Mouse (Mus musculus): ENCODE results near the gene Myoz1. TPM values are rescaled to one million over a fixed set of nuclear protein-coding genes. Genes with fewer than 3 reads are reported as not detected.

Gene Myoz1
- polyA plus RNA-seq, 1 experiment from 2014 or later = not detected

DNA sequence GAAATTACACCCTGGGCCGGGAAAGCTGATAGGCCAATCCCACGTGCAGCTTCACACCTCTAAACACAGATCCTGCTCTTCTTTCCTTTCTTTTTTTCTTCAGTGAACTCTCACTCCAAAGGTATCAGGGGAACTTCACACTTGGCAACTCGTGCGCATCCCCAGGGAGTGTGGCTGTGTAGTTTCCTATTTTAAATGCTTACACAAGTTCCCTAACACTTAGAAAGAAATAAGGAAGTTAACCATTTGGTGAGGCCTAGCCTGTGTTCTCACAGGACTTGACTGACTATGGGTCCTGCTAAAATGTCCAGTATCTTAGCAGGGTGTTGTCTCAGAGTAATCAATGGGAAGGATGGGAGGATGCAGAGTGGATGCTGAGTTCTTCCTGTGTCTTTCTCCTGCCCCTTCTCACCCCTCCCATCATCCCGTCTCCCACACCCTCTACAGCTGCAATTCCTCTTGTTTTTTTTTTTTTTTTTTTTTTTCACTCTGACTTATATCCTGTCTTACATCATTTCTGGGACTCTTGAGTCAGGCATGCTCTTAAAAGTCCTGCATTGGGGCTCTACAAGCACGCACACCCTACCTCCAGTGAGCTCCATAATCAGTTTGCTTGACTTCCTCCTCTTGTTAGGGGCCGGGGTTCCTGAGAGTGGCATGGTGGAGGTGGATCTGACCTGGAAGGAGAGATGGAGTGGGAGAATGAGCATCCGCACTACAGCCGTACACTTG lies 1.5 kb downstream of the Myoz1 start:
- no peaks in the 10 kb centered on the region for H3K36me3 ChIP-seq (ENCODE audit: control insufficient read depth, insufficient read depth, low read length)
- no peaks in the 10 kb centered on the region for H3K9me3 ChIP-seq (ENCODE audit: control insufficient read depth, low read length)
- no peak overlapping the region for H3K27ac ChIP-seq (ENCODE audit: low read depth, low read length)
- 85% methylated on average over 9 of the region's 9 CpGs for WGBS
- H3K4me3 ChIP-seq (ENCODE audit: low read depth, low read length) = no peak overlapping the region
- H3K27me3 ChIP-seq (ENCODE audit: control insufficient read depth, insufficient read depth, low read length) = no peaks in the 10 kb centered on the region
- no peak for DNase-seq (ENCODE audit: low spot score)
- no peak overlapping the region for H3K9ac ChIP-seq (ENCODE audit: low read length)
- H3K4me2 ChIP-seq (ENCODE audit: low read depth, low read length, severe bottlenecking) = no peak overlapping the region
- H3K4me1 ChIP-seq (replicated peaks; ENCODE audit: control insufficient read depth, insufficient read depth, low read length) = no peaks in the 10 kb centered on the region
- ATAC-seq (replicated peaks; ENCODE audit: low FRiP score) = no peak

DNA sequence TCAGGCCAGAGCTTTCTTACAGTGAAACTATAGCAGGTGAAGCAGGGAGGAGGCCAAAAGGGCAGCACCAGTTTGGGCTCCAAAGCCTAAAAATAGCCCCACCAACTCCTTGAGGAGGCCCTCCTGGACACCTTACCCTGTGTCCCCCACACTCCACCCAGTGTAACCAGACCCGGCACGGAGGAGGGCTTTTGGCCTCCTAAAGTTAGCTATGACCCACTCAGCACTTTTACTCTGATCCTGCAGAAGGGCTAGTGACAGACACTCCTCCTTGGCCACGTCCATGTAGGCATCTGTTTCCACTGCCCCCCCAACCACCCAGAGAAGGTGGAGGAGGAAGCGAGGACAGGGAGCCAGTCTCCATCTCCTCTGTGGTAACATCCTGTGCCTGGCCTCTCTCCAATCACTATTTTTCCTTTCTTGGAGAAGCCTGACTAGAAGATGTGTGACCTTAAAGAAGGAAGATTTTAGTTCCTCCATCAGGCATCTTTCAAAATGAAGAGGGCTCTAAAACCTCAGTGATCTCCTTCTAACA lies 4.6 kb downstream of the Myoz1 start:
- Histone ChIP-seq H3K4me1 (replicated peaks; ENCODE audit: control insufficient read depth, insufficient read depth, low read length) (no peaks in the 10 kb centered on the region), H3K9me3 (ENCODE audit: control insufficient read depth, low read length) (no peaks in the 10 kb centered on the region), H3K4me3 (ENCODE audit: low read depth, low read length) (no peak overlapping the region), H3K4me2 (ENCODE audit: low read depth, low read length, severe bottlenecking) (no peak overlapping the region), H3K36me3 (ENCODE audit: control insufficient read depth, insufficient read depth, low read length) (no peaks in the 10 kb centered on the region), H3K27me3 (ENCODE audit: control insufficient read depth, insufficient read depth, low read length) (no peaks in the 10 kb centered on the region), H3K27ac (ENCODE audit: low read depth, low read length) (no peak overlapping the region), H3K9ac (ENCODE audit: low read length) (no peak overlapping the region)
- no peak for DNase-seq (ENCODE audit: low spot score)
- 75% methylated on average over 4 of the region's 4 CpGs for WGBS
- no peak for ATAC-seq (replicated peaks; ENCODE audit: low FRiP score)

DNA sequence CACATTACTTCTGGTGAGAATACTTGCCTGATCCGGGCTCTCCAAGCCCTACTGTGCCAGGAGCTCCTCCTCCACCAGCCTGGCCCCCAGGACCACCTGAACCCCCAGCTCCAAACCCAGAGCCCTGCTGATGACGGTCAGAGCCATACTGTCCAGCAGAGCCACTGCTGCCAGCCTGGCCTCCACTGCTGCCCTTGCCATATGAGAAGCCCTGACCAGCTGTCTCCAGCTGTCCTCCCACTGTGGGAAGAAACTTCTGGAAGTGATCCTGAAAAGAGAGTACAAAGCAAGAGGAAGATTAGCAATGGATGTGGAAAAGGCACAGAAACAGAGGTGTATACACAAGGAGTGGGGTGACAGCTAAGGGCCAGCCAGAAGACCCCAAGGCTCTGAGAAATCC lies 5.3 kb downstream of the Myoz1 start:
- no peaks in the 10 kb centered on the region for H3K9me3 ChIP-seq (ENCODE audit: control insufficient read depth, low read length)
- H3K36me3 ChIP-seq (ENCODE audit: control insufficient read depth, insufficient read depth, low read length) = no peaks in the 10 kb centered on the region
- no peak overlapping the region for H3K4me3 ChIP-seq (ENCODE audit: low read depth, low read length)
- DNase-seq (ENCODE audit: low spot score) (no peak), ATAC-seq (replicated peaks; ENCODE audit: low FRiP score) (no peak)
- no peak overlapping the region for H3K27ac ChIP-seq (ENCODE audit: low read depth, low read length)
- H3K9ac ChIP-seq (ENCODE audit: low read length) = no peak overlapping the region
- H3K4me1 ChIP-seq (replicated peaks; ENCODE audit: control insufficient read depth, insufficient read depth, low read length) = no peaks in the 10 kb centered on the region
- WGBS = 82% methylated on average over 2 of the region's 2 CpGs
- no peak overlapping the region for H3K4me2 ChIP-seq (ENCODE audit: low read depth, low read length, severe bottlenecking)
- H3K27me3 ChIP-seq (ENCODE audit: control insufficient read depth, insufficient read depth, low read length) = no peaks in the 10 kb centered on the region

DNA sequence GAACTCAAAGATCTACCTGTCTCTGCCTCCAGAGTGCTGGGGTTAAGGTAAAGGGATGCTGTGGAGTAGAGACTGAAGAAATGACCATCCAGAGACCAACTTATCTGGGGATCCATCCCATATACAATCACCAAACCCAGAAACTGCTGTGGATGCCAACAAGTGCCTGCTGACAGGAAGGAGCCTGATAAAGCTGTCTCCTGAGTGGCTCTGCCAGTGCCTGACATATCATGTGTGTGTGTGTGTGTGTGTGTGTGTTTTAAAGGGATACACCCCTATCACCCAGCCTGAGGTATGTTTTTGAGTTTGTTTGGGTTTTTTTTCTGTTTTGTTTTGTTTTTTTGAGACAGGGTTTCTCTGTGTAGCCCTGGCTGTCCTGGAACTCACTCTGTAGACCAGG lies 10.0 kb downstream of the Myoz1 start:
- H3K27me3 ChIP-seq (ENCODE audit: control insufficient read depth, insufficient read depth, low read length) = no peaks in the 10 kb centered on the region
- no peak overlapping the region for H3K27ac ChIP-seq (ENCODE audit: low read depth, low read length)
- ATAC-seq (replicated peaks; ENCODE audit: low FRiP score) (no peak), DNase-seq (ENCODE audit: low spot score) (no peak)
- H3K4me3 ChIP-seq (ENCODE audit: low read depth, low read length) = no peak overlapping the region
- no peaks in the 10 kb centered on the region for H3K9me3 ChIP-seq (ENCODE audit: control insufficient read depth, low read length)
- H3K4me2 ChIP-seq (ENCODE audit: low read depth, low read length, severe bottlenecking) = no peak overlapping the region
- no peaks in the 10 kb centered on the region for H3K36me3 ChIP-seq (ENCODE audit: control insufficient read depth, insufficient read depth, low read length)
- H3K4me1 ChIP-seq (replicated peaks; ENCODE audit: control insufficient read depth, insufficient read depth, low read length) = no peaks in the 10 kb centered on the region
- no peak overlapping the region for H3K9ac ChIP-seq (ENCODE audit: low read length)

DNA sequence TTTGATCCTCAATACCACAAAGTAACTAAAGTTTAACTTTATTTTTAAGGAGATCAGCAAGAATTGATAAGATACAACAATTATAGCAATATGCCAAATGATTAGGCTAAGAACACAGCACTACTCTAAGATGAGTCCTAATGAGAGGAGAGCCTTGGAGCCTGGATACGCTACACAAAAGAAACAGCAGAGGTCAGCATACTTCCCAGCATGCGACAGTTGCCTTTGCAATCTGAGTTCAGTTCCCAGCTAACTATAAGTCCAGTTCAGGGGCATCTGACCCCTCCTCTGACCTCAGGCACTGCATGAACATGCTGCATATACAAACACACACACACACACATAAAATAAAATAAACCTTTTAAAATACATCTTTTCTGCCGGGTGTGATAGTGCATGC lies 10.8 kb downstream of the Myoz1 start:
- DNase-seq (ENCODE audit: low spot score) (no peak), ATAC-seq (replicated peaks; ENCODE audit: low FRiP score) (no peak)
- Histone ChIP-seq H3K4me2 (ENCODE audit: low read depth, low read length, severe bottlenecking) (no peak overlapping the region), H3K27me3 (ENCODE audit: control insufficient read depth, insufficient read depth, low read length) (no peaks in the 10 kb centered on the region), H3K4me1 (replicated peaks; ENCODE audit: control insufficient read depth, insufficient read depth, low read length) (no peaks in the 10 kb centered on the region), H3K9me3 (ENCODE audit: control insufficient read depth, low read length) (no peaks in the 10 kb centered on the region), H3K27ac (ENCODE audit: low read depth, low read length) (no peak overlapping the region), H3K36me3 (ENCODE audit: control insufficient read depth, insufficient read depth, low read length) (no peaks in the 10 kb centered on the region), H3K4me3 (ENCODE audit: low read depth, low read length) (no peak overlapping the region), H3K9ac (ENCODE audit: low read length) (no peak overlapping the region)
- WGBS = 44% methylated on average over 3 of the region's 3 CpGs

DNA sequence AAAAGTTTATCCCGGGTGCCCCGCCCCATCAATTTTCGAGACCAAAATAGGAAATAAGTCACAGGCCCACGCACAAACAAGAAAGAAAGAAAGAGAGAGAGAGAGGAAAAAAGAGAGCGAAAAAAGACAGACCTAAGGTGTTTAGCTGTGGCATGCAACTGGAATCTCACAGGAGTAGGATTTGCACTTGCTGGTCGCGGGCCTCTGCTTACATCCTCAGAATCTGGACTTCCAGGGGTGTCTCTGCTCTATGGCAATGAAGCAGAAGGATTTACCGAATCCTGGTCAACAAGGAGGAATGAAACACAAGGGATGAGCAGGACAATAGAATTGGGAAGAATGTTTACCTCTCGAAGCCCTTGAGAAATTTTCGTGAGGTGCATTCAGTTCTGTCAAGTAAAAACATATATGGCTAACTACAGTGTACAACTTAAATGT lies 14.9 kb downstream of the Myoz1 start:
- DNase-seq (ENCODE audit: low spot score) = no peak
- WGBS = 16% methylated on average over 10 of the region's 10 CpGs
- Histone ChIP-seq H3K36me3 (ENCODE audit: control insufficient read depth, insufficient read depth, low read length) (no peaks in the 10 kb centered on the region), H3K4me2 (ENCODE audit: low read depth, low read length, severe bottlenecking) (peak overlapping the region; percentile 87), H3K9me3 (ENCODE audit: control insufficient read depth, low read length) (no peaks in the 10 kb centered on the region), H3K9ac (ENCODE audit: low read length) (peak overlapping the region; percentile 94), H3K27me3 (ENCODE audit: control insufficient read depth, insufficient read depth, low read length) (no peaks in the 10 kb centered on the region), H3K4me3 (ENCODE audit: low read depth, low read length) (peak overlapping the region; percentile 79), H3K27ac (ENCODE audit: low read depth, low read length) (peak overlapping the region; percentile 85; the same call in 1 of the 2 replicates), H3K4me1 (replicated peaks; ENCODE audit: control insufficient read depth, insufficient read depth, low read length) (no peaks in the 10 kb centered on the region)
- ATAC-seq (replicated peaks; ENCODE audit: low FRiP score) = no peak

DNA sequence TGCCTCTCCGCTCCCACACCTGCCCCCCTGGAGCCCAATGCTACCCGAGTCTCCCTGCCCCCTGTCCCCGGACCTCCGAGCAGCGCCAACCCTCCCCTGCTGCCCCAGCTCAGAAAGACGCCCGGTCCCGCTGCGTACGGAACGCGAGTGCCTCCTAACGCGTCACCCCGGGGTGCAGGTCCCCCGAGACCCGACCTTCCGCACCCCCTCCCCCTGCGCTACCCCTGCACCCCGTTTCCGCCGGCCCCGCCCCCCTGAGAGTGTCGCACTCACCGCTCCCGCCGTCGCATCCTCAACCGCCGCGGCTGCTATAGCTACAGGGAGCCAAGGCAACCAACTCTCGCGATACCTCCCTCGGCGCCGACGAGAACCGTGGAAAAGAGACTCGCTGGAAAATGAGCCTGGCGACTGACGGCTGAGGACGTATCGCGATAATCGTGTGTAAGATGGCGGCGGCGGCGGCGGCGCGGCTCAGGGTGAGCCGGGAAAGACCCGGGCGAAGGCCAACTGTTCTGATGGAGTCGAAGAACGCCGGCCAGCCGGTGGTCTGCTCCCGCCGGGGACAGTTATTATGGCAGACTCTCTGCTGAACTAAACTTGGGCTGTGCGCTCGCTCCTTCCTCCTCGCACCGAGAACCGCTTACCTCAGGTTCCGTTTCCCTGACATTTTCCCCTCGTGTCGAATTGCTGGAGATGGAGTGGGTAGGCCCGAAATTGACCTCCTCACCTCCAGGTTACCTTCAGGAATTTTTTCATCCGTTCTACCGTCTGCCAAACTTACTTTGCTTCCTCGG lies 15.5 kb downstream of the Myoz1 start, which contains the start of gene Usp54:
TSS of gene Usp54 (minus strand) at position 420 of the 794 bp plus-strand sequence.
- Histone ChIP-seq H3K27me3 (ENCODE audit: control insufficient read depth, insufficient read depth, low read length) (no peaks in the 10 kb centered on the region), H3K9me3 (ENCODE audit: control insufficient read depth, low read length) (no peaks in the 10 kb centered on the region), H3K4me3 (ENCODE audit: low read depth, low read length) (peak within 1 kb of the TSS; percentile 79), H3K4me1 (replicated peaks; ENCODE audit: control insufficient read depth, insufficient read depth, low read length) (no peaks in the 10 kb centered on the region), H3K4me2 (ENCODE audit: low read depth, low read length, severe bottlenecking) (peak within 1 kb of the TSS; percentile 87), H3K27ac (ENCODE audit: low read depth, low read length) (peak within 1 kb of the TSS; percentile 85), H3K36me3 (ENCODE audit: control insufficient read depth, insufficient read depth, low read length) (no peaks in the 10 kb centered on the region), H3K9ac (ENCODE audit: low read length) (peak within 1 kb of the TSS; percentile 94)
- ATAC-seq (replicated peaks; ENCODE audit: low FRiP score) (peak; percentile 96), DNase-seq (ENCODE audit: low spot score) (peak; percentile 98)
- under 1% methylated on average over 72 of the region's 73 CpGs for WGBS

DNA sequence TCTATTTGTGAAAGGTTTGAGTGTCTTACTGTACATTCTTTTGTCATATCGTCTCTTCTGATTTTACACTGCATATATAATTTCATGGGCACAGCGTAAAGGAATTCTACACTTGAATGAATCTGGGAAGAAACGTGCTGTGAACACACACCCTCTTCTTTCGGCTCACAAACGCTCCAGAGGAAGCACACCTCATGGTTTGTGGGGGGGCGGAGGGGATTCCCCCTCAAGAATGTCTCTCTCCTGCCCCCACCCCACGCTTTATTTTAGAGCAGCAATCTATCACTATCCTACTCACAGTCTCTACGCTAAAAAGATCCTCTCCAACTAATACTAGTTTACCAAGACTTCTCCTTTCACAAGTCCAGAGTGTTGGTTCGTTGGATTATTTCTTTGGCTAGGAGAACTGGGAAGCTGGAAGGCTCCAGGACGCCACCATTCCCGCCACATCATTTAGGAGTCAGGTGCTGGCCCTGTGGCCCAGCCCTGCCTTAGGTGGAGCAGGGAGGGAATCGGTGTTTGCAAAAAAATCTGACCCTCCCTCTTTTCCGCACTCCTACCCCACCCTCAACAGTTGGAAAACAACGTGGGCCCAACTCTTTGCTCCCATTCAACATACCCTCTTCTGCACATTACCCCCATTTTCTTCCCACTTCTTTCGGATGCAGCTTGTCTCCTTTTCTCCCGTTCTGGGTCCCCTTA lies 16.3 kb downstream of the Myoz1 start:
- Histone ChIP-seq H3K4me3 (ENCODE audit: low read depth, low read length) (peak overlapping the region; percentile 79), H3K4me1 (replicated peaks; ENCODE audit: control insufficient read depth, insufficient read depth, low read length) (no peaks in the 10 kb centered on the region), H3K36me3 (ENCODE audit: control insufficient read depth, insufficient read depth, low read length) (no peaks in the 10 kb centered on the region), H3K27me3 (ENCODE audit: control insufficient read depth, insufficient read depth, low read length) (no peaks in the 10 kb centered on the region), H3K9me3 (ENCODE audit: control insufficient read depth, low read length) (no peaks in the 10 kb centered on the region), H3K9ac (ENCODE audit: low read length) (peak overlapping the region; percentile 94), H3K27ac (ENCODE audit: low read depth, low read length) (peak overlapping the region; percentile 85; the same call in 1 of the 2 replicates), H3K4me2 (ENCODE audit: low read depth, low read length, severe bottlenecking) (peak overlapping the region; percentile 87)
- DNase-seq (ENCODE audit: low spot score) = peak; percentile 59
- WGBS = 2% methylated on average over 16 of the region's 16 CpGs
- ATAC-seq (replicated peaks; ENCODE audit: low FRiP score) = peak; percentile 52
